Mouse (Mus musculus): ENCODE results near the gene Spag7.

DNA sequence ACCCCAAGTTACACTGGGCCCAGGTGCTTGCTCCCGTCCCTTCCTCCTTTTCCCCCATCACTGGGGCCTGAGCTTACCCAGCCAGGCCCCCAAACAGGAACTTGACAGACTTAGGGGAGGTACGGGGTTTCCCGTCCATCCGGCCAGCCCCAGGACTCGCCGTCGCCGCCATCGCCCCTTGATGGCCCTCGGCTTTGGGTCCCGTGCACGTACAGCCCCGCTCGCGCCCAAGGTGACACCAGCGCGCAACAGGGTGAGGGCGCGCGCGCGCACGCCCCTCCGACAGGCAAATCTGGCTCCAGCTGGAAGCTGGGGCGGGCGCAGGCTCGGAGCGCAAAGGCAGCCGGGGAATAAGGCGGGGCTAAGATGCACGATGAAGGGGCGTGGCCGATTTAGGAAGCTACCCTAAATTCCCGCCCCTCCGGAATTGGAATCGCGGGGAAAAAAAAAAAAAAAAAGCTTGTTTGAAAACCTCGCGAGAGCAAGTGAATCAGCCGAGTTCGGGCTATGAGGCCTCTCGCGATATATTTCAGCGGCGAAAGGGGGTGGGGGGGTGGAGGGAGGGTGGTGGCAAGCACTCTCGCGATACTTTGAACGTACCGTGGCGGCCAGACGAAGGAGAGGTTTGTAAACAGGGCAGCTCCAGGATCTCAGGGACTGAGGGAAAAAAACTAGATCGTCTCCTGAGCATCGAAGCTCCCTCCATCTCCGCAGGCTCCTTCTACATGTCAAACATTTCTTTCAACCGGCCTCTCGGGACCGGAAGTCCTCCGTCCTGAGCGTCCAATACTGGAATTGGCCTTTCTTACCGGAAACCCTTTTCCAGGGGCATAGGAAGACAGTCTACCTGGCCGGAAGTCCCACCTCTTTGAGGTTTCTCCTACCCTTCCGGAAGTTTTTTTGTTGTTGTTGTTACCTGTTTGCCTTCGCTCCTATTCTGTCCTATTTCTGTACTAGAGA, 22.2 kb downstream of the Spag7 start, which contains the start of the genes Rnf167 and Slc25a11:
- no peak for TF ChIP-seq CTCF (IDR thresholded peaks at IDR 0.05; ENCODE audit: insufficient read depth, low read depth, low read length)
- TF ChIP-seq POLR2A (IDR thresholded peaks at IDR 0.05; ENCODE audit: insufficient read depth, low read depth, low read length): peak; percentile 94
